Mouse (Mus musculus) ES-CJ7 (cell line): Measurements from ENCODE around the gene Strc.
"Not testable (repeated sequence)": the region's sequence is repeated elsewhere in the genome, so short reads cannot be mapped to it uniquely, and the experiment has no call there.

Source experiments
- DNase-seq: peaks from one replicate; pipeline ENCODE4 v3.0.0; 2011; ENCODE audit warnings: low read depth, low spot score

Gene Strc

GRCm38 (mm10) chr2:121386961-121387575, at the start of gene Strc:
Strc (minus strand) TSS chr2:121387168.
- not testable (repeated sequence) for DNase-seq

- peak; percentile 49 for DNase-seq
Observed at GRCm38 (mm10) chr2:121434854-121435253, 47.9 kb upstream of the Strc start.

GRCm38 (mm10) chr2:121425890-121426289, 38.9 kb upstream of the Strc start:
- DNase-seq, result no peak

- no peak for DNase-seq
Observed at GRCm38 (mm10) chr2:121423166-121423565, 36.2 kb upstream of the Strc start.

GRCm38 (mm10) chr2:121418476-121418875, 31.5 kb upstream of the Strc start:
- DNase-seq, result no peak

- no peak for DNase-seq
Observed at GRCm38 (mm10) chr2:121416356-121416755, 29.4 kb upstream of the Strc start.

GRCm38 (mm10) chr2:121415591-121415990, 28.6 kb upstream of the Strc start:
- DNase-seq, result no peak

- DNase-seq, result no peak
Observed at GRCm38 (mm10) chr2:121415103-121415502, 28.1 kb upstream of the Strc start.

- DNase-seq, result peak; percentile 82
Observed at GRCm38 (mm10) chr2:121414139-121414685, 27.2 kb upstream of the Strc start.

- DNase-seq, result peak; percentile 91
Observed at GRCm38 (mm10) chr2:121413387-121414042, 26.5 kb upstream of the Strc start, which contains the start of the genes Pdia3 and Catsper2. Pdia3 (plus strand) TSS chr2:121413775. Catsper2 (minus strand) TSS chr2:121413792.

GRCm38 (mm10) chr2:121412843-121413386, 25.9 kb upstream of the Strc start:
- DNase-seq, result no peak

- peak; percentile 81 for DNase-seq
Observed at GRCm38 (mm10) chr2:121408160-121408559, 21.2 kb upstream of the Strc start.

- DNase-seq, result no peak
Observed at GRCm38 (mm10) chr2:121403296-121403695, 16.3 kb upstream of the Strc start.

GRCm38 (mm10) chr2:121396624-121397023, 9.7 kb upstream of the Strc start:
- peak; percentile 84 for DNase-seq

GRCm38 (mm10) chr2:121374766-121375165, 12.2 kb downstream of the Strc start:
- no peak for DNase-seq

- DNase-seq, result peak; percentile 19
Observed at GRCm38 (mm10) chr2:121372266-121372665, 14.7 kb downstream of the Strc start.

GRCm38 (mm10) chr2:121370921-121371320, 16.0 kb downstream of the Strc start:
- DNase-seq, result no peak

- no peak for DNase-seq
Observed at GRCm38 (mm10) chr2:121368831-121369230, 18.1 kb downstream of the Strc start.

GRCm38 (mm10) chr2:121363656-121364055, 23.3 kb downstream of the Strc start:
- DNase-seq, result no peak

- DNase-seq, result no peak
Observed at GRCm38 (mm10) chr2:121359461-121359860, 27.5 kb downstream of the Strc start.

- DNase-seq, result peak; percentile 80
Observed at GRCm38 (mm10) chr2:121358381-121358780, 28.6 kb downstream of the Strc start.

GRCm38 (mm10) chr2:121357961-121358360, 29.0 kb downstream of the Strc start:
- DNase-seq, result peak; percentile 64

GRCm38 (mm10) chr2:121357494-121357893, 29.5 kb downstream of the Strc start, which contains the start of gene Ckmt1:
Ckmt1 (plus strand) TSS chr2:121357714.
- DNase-seq, result peak; percentile 83
